ENCODE assay signal across 8 mouse cellular contexts in genomic region chr11:102739278-102739966, GRCm38 (mm10). TPM values are rescaled to one million over a fixed set of nuclear protein-coding genes. Genes with fewer than 3 reads are reported as not detected.
DNase-seq lines count a peak whose midpoint lies in the region.

No protein-coding gene starts in this region.

- H3K4me3 ChIP-seq in embryonic facial prominence, embryonic 10.5 days = peak overlapping the region; percentile 49
- H3K4me3 ChIP-seq in hindbrain, embryonic 10.5 days = peak overlapping the region; percentile 49

- peak overlapping the region; percentile 53 for H3K27ac ChIP-seq in embryonic facial prominence, embryonic 10.5 days (replicated peaks)
- H3K27ac ChIP-seq in hindbrain, embryonic 10.5 days = peak overlapping the region; percentile 64

- H3K36me3 ChIP-seq in embryonic facial prominence, embryonic 10.5 days (replicated peaks) = no peaks in the 10 kb centered on the region
- no peaks in the 10 kb centered on the region for H3K36me3 ChIP-seq in hindbrain, embryonic 10.5 days

- WGBS in embryonic facial prominence, embryonic 10.5 days = 5% methylated on average over 20 of the region's 20 CpGs
- WGBS in hindbrain, embryonic 10.5 days = 5% methylated on average over 20 of the region's 20 CpGs

- H3K27me3 ChIP-seq in embryonic facial prominence, embryonic 10.5 days (replicated peaks; ENCODE audit: low read depth, poor library complexity, severe bottlenecking) = peaks cover 58% of the 10 kb centered on the region
- peaks cover 58% of the 10 kb centered on the region for H3K27me3 ChIP-seq in hindbrain, embryonic 10.5 days (ENCODE audit: insufficient read depth, poor library complexity, severe bottlenecking)

- H3K4me1 ChIP-seq in embryonic facial prominence, embryonic 10.5 days = peaks cover 29% of the 10 kb centered on the region
- H3K4me1 ChIP-seq in hindbrain, embryonic 10.5 days (replicated peaks) = peaks cover 42% of the 10 kb centered on the region

- H3K9me3 ChIP-seq in embryonic facial prominence, embryonic 10.5 days = no peaks in the 10 kb centered on the region
- H3K9me3 ChIP-seq in hindbrain, embryonic 10.5 days = no peaks in the 10 kb centered on the region

- DNase-seq in CD4-positive, CD25-positive, alpha-beta regulatory T cell, adult 2 months (ENCODE audit: low read depth, low spot score) = peak; percentile 82
- peak; percentile 37 for DNase-seq in adipocyte (ENCODE audit: low spot score)
- DNase-seq in embryonic facial prominence, embryonic 10.5 days (ENCODE audit: low spot score) = peak; percentile 69
- peak; percentile 60 for DNase-seq in hindbrain, embryonic 10.5 days (ENCODE audit: low spot score)
- DNase-seq in layer of hippocampus, postnatal 10 days (ENCODE audit: low spot score in 2 of 2) = peak; percentile 67 to 77
- peak; percentile 51 for DNase-seq in lung, postnatal 10 days
- DNase-seq in retina, postnatal 7 days (ENCODE audit: low read depth, low spot score) = peak; percentile 67
- no peak for DNase-seq in urinary bladder, postnatal 25 days (ENCODE audit: low spot score)

RNA-seq across cellular contexts. Expression of gene Adam11, which starts 21.8 kb away (rescaled TPM):
- 16.3 and 21.0 TPM in 2 replicates for polyA plus RNA-seq in embryonic facial prominence, embryonic 10.5 days (2016; fragmentation: Nextera tagmentation; extraction: Ambion mirVana)
- polyA plus RNA-seq in hindbrain, embryonic 10.5 days (2016; fragmentation: Nextera tagmentation; extraction: Ambion mirVana) = 14.6 and 22.6 TPM in 2 replicates
- 100 to 1,000 TPM; 130 to 149 TPM for total RNA-seq in layer of hippocampus, postnatal 10 days (2021)

RNA-seq across cellular contexts. Expression of gene Ccdc43, which starts 41.8 kb away (rescaled TPM):
- polyA plus RNA-seq in embryonic facial prominence, embryonic 10.5 days (2016; fragmentation: Nextera tagmentation; extraction: Ambion mirVana) = 58.1 and 59.8 TPM in 2 replicates
- 40.7 and 53.2 TPM in 2 replicates for polyA plus RNA-seq in hindbrain, embryonic 10.5 days (2016; fragmentation: Nextera tagmentation; extraction: Ambion mirVana)
- 10 to 100 TPM; 28.3 to 36.1 TPM for total RNA-seq in layer of hippocampus, postnatal 10 days (2021)
